Mouse (Mus musculus): ENCODE measurements around the gene Sept8.

Gene Sept8

DNA sequence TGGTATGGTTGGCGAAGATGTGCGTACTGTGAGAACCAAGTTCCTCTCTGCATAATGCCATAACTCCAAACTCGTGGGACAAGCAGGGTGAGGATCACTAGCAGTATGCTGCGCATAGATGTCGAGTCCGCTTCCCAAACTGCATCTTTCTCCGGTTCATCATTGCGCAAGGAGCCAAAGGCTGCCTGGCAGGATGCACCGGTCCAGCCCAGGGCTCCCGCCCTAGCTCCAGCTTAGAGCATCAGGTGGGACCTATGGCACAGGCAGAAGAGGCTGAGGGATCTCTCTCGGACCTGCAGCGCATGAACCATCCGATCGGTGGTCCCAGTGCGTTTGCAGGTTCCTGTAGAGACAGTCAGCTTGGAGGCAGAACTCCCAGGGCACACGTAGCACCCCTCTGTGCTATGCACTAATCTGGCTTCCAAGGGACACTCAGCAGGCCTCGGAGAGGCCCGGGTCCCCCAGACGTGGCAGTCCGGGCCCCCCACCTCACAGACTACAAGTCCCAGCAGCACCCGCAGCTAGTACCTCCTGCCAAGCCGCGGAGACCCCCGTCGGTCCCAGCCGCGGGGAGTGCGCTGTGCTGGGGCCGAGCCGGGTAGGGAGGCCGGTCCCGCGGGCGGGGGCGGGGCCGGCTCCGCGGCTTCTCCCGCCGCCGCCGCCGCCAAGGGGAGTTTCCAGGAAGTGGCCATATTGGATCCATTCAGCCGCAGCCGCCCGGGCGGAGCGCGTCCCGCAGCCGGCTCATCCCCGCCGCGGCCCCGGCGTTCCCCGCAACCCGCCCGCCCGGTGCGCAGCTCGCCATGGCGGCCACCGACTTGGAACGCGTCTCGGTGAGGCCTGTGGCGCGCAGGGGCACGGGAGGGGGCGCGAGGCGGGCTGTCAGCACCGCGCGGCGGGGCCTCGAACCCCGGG is at the start of gene Sept8:
Gene Sept8, plus strand, starts transcription at position 51 of the 915 bp plus-strand sequence.
- peak; percentile 68 for DNase-seq

DNA sequence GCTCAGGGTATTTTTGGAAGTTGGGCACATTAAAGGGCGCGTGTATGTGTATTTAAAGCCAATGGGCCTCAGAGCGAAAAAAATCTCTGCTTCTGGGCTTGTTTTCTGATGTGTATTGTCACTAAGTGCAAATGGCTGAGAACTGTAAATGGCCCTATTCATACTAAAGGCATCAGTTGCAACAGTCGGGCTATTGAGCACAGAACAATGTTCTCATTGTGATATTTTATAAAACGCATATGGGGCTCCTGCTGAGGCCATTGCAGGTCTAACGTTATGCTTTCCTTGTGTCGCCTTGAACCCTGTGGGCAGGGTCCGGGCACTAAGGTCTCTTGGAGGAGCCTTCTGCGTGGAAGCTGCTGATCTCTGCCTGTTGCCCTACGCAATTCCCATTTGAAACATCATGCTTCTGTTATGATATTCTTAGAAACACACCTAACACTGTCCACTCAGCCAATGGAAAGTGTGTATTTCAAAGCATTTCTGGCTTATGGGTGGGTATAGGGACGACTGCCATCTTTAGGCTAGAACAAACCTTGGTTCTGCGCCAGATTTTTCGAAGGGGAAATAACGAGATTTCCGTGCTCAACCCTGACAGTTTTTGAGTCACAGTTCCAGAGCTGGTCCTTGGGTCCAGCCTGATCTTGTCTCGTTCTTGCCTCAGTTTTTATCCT is 49.6 kb upstream of the Sept8 start:
- no peak for DNase-seq

- DNase-seq = peak; percentile 95
Measured at GRCm38 (mm10) chr11:53469968-53470695, 48.9 kb upstream of the Sept8 start, which contains the start of gene Gm9837. Gene Gm9837 (minus strand): TSS chr11:53470479.

- DNase-seq = no peak
Measured at GRCm38 (mm10) chr11:53472709-53473108, 46.3 kb upstream of the Sept8 start.

GRCm38 (mm10) chr11:53475620-53476019 is 43.4 kb upstream of the Sept8 start:
- no peak for DNase-seq

- no peak for DNase-seq
Measured at GRCm38 (mm10) chr11:53477833-53478232, 41.2 kb upstream of the Sept8 start.

- DNase-seq = no peak
Measured at GRCm38 (mm10) chr11:53478383-53479170, 40.5 kb upstream of the Sept8 start.

- DNase-seq = no peak
Measured at GRCm38 (mm10) chr11:53479171-53479782, 39.8 kb upstream of the Sept8 start.

DNA sequence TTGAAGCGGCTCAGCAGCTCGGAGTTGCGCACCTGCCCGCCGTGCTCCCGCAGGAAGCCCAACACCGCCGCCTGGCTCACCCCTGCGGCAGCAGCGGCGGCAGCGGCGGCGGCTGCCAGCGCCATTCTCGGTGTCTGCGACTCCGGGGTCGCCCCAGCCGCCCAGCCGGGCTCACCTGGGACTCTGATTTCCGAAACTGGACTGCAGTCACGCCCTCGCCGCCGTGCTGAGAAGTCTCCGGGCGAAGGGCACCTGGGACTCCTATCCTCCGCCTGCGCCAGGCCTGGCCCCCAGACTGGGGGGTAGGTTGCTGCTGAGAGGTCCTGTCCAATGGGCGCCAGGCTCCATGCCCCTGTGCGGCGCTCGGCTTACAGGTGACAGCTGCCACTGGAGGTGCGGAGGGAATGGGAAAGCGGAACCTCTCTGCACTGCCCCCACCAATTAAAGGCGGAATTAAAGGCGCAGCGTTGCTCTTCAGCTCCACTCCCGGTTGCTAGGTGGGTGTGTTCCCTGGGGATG is 39.2 kb upstream of the Sept8 start, which contains the start of the genes Gm9945 and Sowaha:
Gene Gm9945, plus strand, starts transcription at position 384 of the 519 bp plus-strand sequence.
Gene Sowaha, minus strand, starts transcription at position 492 of the 519 bp plus-strand sequence.
- DNase-seq = peak; percentile 31

GRCm38 (mm10) chr11:53481088-53481730 is 37.8 kb upstream of the Sept8 start:
- no peak for DNase-seq

GRCm38 (mm10) chr11:53483159-53483891 is 35.7 kb upstream of the Sept8 start:
- DNase-seq = no peak

GRCm38 (mm10) chr11:53485719-53486118 is 33.3 kb upstream of the Sept8 start:
- DNase-seq = no peak

- no peak for DNase-seq
Measured at GRCm38 (mm10) chr11:53486351-53486750, 32.7 kb upstream of the Sept8 start.

- peak; percentile 39 for DNase-seq
Measured at GRCm38 (mm10) chr11:53486822-53487594, 32.0 kb upstream of the Sept8 start.

DNA sequence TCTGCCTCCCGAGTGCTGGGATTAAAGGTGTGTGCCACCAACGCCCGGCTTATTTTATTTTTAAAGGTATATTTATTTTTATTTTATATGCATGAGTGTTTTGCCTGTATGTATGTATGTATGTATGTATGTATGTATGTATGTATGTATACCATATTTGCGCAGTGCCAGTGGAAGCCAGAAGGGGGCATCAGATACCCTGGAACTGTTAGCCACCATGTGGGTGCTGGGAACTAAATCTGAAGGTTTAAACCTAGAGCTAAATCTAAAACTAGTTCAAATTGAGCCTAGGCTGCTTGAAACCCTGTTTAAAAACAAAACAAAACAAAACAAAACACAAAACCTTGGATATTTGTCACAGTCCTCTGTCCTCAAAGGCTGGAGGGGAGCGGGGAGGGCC is 30.1 kb upstream of the Sept8 start:
- no peak for DNase-seq

- DNase-seq = no peak
Measured at GRCm38 (mm10) chr11:53489421-53489820, 29.6 kb upstream of the Sept8 start.

DNA sequence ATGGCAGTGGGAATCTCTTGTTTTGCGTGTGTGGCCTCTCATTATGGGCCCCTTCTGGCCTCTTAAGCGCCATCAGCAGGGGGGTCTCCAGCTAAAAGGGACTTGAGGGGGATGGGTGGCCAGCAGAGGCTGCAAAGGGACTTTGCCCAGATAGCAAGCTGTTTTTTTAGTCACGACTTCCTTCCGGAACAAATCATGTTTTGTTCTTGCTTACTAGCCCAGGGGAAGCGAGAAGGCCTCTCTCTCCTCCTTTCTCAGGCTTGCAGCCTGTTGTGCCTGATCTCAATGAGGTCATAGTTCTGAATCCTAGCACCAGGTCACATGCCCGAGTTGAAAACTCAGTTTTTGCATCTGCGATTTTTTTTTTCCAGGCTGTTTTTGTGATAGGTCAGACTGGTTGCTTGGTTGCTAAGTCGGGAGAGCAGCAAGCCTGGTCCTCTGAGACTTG is 27.1 kb upstream of the Sept8 start:
- DNase-seq = no peak

DNA sequence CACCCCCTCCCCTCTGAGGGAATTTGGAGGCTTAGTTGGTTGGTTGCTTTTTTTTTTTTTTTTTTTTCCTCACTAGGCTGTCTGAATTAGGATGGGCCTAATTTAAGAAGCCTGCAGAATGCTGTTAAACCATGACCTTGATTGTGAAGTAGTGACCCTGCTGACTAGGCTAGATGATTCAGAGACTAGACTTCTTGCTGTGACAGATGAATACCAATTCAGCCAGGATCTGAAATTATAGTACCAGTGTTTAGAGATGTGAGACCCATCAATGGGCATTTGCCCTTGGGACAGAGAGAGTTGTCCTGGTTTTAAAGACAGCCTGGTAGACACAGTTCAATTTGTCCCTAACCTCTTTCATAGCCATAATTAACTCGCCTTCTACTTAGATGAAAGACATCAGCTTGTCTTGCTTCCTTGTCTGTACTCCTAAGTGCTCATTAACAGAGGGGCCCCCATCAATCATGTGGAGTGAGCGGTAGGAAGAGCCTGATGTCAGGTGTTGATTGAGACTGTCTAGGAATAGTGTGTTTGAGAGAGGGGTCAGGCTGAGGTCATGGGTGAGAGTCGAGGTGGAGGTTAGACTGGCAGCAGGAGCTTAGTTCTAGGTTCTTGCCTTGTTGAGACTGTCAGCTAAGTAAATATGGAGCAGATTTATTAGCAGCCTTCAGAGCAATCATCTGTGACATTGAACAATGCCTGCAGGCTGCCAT is 25.7 kb upstream of the Sept8 start:
- DNase-seq = no peak

DNA sequence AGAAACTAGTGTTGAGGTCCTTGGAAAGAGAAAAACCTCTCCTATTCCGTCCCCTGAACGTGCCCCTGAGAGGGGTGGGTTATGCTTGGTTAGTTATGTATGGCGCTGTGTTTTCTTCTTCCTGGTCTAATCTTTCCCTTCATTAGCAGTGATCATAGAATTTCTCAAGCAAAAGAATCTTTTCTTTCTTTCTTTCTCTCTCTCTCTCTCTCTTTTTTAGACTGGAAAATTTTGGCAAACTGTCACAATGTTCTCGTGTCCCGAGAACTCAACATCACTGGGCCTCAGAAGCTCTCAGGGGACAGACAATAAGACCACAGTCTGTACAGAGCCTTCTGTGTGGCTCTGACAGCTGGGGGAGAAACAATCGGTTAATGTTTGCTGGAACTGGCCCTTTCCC is 23.6 kb upstream of the Sept8 start:
- no peak for DNase-seq

Measured in lung, postnatal 14 days (tissue).